Mouse (Mus musculus) bone marrow, adult 2 months (tissue): ENCODE results near the gene Naip2. TPM values are rescaled to one million over a fixed set of nuclear protein-coding genes. Genes with fewer than 3 reads are reported as not detected.
"Not testable (repeated sequence)": the region's sequence is repeated elsewhere in the genome, so short reads cannot be mapped to it uniquely, and the experiment has no call there.

ENCODE experiments used
- H3K27ac ChIP-seq: fragments of 200-500 bp; 2 replicates; pipeline ENCODE4 v1.5.1; 2012; ENCODE audit warnings: low read depth, mild to moderate bottlenecking, control low read depth, inconsistent platforms, low read length; ENCODE audit not compliant: control insufficient read depth, poor library complexity, insufficient read depth
- H3K4me1 ChIP-seq: fragments of 200-500 bp; 2 replicates; pipeline ENCODE4 v1.6.1; 2011; ENCODE audit warnings: low read length; ENCODE audit not compliant: control insufficient read depth, insufficient read depth
- H3K4me3 ChIP-seq: fragments of 200-500 bp; replicated peaks from 2 replicates; pipeline ENCODE3; 2011; ENCODE audit warnings: mild to moderate bottlenecking, low read depth, low read length, control low read depth; ENCODE audit not compliant: control insufficient read depth
- CTCF ChIP-seq: fragments of 200-500 bp; IDR thresholded peaks from 2 replicates; pipeline ENCODE4 v1.5.1; 2011; ENCODE audit warnings: low read length, control low read depth; ENCODE audit not compliant: control insufficient read depth, insufficient read depth
- POLR2A ChIP-seq: fragments of 200-500 bp; IDR thresholded peaks from 2 replicates; pipeline ENCODE4 v1.6.1; 2011; ENCODE audit warnings: low read depth, mild to moderate bottlenecking, control low read depth, low read length, borderline replicate concordance; ENCODE audit not compliant: control insufficient read depth
- WGBS: fragments of 180-500 bp; shearing (Covaris S2); methylation state at CpG from one replicate; pipeline ENCODE4 v1.1.7; 2018; 5-methylcytosine and 5-hydroxymethylcytosine counted together
- polyA plus RNA-seq: library from polyadenylated mRNA; stranded (reverse); fragments of >200 nt; gene quantifications from 2 replicates; pipeline ENCODE4 v1.2.4, GENCODE M21; 2011; ENCODE audit warnings: low replicate concordance; ENCODE audit not compliant: missing spikeins, insufficient read depth, insufficient read length

Naip2 gene
- polyA plus RNA-seq = 1.3 and 7.9 TPM in 2 replicates

DNA sequence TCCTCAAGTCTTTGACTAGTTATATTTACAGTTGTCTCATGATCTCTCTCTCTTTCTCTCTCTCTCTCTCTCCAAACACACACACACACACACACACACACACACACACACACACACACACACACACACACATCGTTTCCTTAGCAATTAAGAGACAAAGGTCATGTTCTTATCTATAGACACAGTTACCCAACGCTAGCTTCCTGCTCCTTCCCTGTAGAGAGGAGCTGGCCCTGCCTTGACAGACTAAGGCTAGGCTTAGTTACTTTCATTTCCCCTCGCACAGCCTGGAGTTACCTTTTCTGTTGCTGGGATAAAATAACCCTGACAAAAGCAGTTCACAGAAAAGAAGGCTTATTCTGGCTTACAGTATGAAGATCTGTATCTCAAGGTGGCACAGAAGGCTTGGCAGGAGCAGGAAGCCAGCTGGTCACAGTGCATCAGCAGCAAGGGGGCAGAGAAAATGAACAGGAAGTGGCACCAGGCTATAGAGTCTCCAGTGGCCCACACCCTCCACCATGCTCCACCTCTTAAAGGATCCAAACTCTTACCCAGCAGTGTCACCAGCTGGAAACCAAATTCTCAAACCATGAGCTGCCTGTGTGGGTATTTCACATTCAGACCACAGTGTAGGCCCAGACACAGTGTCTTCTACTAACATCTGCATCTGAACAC is at the start of gene Naip2:
Naip2 (minus strand) TSS at position 434 of the 675 bp plus-strand sequence.
- 4% methylated on average over 3 of the region's 3 CpGs for WGBS
- not testable (repeated sequence) for H3K4me1 ChIP-seq
- H3K4me3 ChIP-seq = peak within 1 kb of the TSS; percentile 68
- peak within 1 kb of the TSS; percentile 52; the same call in 1 of the 2 replicates for H3K27ac ChIP-seq

DNA sequence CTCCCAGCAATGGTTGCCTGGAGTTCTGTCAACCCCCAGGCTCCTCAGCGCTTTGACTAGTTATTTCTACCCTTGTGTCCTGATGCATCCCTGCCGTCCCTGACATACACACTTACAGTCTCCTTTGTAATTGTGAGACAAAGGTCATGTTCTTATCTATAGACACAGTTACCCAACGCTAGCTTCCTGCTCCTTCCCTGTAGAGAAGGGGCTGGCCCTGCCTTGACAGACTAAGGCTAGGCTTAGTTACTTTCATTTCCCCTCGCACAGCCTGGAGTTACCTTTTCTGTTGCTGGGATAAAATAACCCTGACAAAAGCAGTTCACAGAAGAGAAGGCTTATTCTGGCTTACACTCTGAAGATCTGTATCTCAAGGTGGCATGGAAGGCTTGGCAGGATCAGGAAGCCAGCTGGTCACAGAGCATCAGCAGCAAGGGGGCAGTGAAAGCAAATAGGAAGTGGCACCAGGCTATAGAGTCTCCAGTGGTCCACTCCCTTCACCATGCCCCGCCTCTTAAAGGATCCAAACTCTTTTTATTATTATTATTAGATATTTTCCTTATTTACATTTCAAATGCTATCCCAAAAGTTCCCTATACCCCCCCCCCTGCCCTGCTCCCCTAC is 45.1 kb upstream of the Naip2 start:
- Histone ChIP-seq H3K27ac (peak overlapping the region; percentile 65), H3K4me3 (peak overlapping the region; percentile 56)
- WGBS = 15% methylated on average over 5 of the region's 5 CpGs
- TF ChIP-seq CTCF = peak; percentile 12; the same call in 1 of the 2 replicates
- not testable (repeated sequence) for H3K4me1 ChIP-seq

DNA sequence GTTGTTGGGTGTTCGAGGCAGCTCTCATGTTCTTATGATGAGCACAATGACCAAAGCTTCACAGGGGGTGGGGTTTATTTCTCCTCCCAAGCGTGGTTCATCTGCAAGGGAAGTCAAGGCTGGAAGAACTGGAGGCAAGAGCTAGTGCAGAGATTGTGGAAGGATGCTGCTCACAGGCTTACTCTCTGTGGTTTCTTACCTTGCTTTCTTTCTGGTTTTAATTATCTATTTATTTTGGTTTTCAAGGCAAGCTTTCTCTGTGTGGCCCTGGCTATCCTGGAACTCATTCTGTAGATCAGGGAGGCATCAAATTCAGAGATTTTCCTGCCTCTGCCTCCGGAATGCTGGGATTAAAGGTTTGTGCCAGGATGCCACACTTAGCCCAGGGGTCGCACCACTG is 44.3 kb upstream of the Naip2 start, which contains the start of gene Naip5:
Naip5 (minus strand) TSS at position 101 of the 400 bp plus-strand sequence.
- peak within 1 kb of the TSS; percentile 56 for H3K4me3 ChIP-seq
- 79% methylated on average over 4 of the region's 4 CpGs for WGBS
- not testable (repeated sequence) for H3K4me1 ChIP-seq
- peak within 1 kb of the TSS; percentile 65 for H3K27ac ChIP-seq

DNA sequence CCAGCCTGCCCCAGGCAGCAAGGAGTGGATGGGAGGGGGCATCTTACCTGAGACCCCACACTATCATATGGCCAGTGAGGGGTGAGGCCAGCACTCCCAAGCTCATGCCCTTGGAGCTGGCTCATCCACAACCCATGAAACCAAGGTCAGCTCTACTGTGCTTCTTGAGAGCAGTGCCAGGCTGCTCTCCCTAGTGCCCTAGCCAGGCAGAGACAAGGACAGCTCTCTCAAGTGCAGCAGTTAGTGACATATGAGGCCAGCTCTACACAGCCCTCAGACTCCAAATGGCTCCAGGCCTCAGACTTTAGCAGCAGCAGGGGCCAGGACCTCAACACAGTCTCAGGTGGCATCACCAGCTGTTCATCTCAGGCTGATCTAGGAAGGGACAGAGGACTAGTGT is 41.8 kb upstream of the Naip2 start:
- H3K4me3 ChIP-seq = no peak overlapping the region
- no peak overlapping the region for H3K27ac ChIP-seq
- no peak for TF ChIP-seq POLR2A
- H3K4me1 ChIP-seq = no peaks in the 10 kb centered on the region; the same call in 1 of the 2 replicates

DNA sequence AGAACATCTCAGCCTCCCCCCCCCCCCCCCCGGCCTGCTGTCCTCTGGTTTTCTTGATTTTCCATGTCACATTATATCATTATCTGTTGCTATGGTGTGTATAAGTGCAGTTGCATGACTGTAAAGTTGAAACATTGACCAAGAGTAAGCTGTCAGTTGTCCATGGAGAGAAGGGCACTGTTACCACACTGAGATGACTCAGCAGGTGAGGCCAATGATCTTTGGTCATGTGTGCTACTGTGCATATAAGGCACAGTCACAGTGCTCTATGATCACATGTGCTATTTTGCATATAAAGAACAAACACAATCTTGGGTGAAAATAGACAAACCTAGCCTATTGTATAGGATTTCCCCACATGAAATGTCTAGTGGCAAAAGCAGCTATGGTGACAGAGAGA is 11.8 kb upstream of the Naip2 start:
- H3K4me3 ChIP-seq, H3K27ac ChIP-seq, H3K4me1 ChIP-seq: not testable (repeated sequence)
- 69% methylated on average over 1 of the region's 1 CpGs for WGBS

DNA sequence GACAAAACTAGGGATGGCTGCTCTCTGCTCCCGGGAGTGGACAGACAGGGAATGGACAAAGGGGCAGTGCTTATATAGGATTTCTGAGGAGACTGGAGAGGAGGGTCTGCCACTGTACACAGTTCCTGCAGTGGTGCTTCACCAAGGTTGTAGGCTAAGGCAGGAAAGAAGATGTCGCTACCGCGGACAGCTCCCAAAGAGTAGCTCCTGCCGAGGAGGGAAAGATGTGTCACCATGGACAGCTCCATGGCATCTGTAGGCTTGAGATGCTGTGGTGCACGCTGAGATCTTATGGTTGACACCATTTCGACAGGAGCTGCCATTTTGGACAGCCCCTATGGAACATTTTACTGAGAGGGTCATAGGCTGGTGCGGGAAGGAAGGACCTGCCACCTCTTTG is 8.6 kb upstream of the Naip2 start:
- TF ChIP-seq CTCF (no peak), POLR2A (no peak)

DNA sequence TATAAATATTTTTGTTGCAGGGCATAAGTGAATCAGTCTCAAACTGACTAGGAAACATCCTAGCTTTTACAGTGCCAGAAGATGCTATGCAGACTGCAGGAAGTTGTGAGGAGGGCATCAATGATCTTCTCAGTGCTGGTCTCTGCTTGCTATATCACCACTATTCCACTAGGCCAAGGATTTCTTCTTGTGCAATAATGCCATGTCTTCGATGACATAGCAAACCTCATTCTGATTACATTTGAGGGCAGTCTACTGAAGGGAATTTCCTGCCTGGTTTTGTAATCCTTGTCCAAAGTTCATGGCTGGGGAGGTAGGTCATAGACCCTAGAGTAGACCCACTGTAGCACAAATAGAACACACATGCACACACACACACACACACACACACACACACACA is 1.4 kb upstream of the Naip2 start:
- no peak overlapping the region for H3K27ac ChIP-seq
- no peak overlapping the region for H3K4me3 ChIP-seq
- H3K4me1 ChIP-seq = no peaks in the 10 kb centered on the region; the same call in 1 of the 2 replicates
- WGBS = 31% methylated on average over 1 of the region's 1 CpGs
- no peak for TF ChIP-seq CTCF
- no peak for TF ChIP-seq POLR2A

More for the DNA sequence above, 8.6 kb upstream of the Naip2 start:
- Histone ChIP-seq H3K4me3 (no peak overlapping the region), H3K4me1 (no peaks in the 10 kb centered on the region), H3K27ac (no peak overlapping the region)
- 29% methylated on average over 8 of the region's 8 CpGs for WGBS

DNA sequence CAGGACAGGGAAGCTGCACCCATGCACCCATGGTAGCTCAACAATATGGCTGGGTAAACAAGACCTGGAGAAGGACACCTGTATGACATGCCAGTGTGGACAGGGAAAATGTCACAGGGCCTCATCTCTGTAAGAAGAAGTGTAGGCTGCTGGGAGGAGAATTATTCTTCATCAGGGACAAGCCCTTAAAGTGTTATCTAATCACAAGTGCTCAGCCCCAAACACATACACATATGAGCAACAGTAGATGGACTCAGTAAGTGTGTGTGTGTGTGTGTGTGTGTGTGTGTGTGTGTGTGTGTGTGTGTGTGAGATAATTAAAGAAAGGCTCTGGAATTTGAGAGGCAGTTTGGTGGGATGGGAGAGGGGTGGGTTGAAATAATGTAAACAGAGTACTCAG is 1.1 kb downstream of the Naip2 start:
- Histone ChIP-seq H3K4me3 (peak overlapping the region; percentile 24), H3K27ac (no peak overlapping the region)

DNA sequence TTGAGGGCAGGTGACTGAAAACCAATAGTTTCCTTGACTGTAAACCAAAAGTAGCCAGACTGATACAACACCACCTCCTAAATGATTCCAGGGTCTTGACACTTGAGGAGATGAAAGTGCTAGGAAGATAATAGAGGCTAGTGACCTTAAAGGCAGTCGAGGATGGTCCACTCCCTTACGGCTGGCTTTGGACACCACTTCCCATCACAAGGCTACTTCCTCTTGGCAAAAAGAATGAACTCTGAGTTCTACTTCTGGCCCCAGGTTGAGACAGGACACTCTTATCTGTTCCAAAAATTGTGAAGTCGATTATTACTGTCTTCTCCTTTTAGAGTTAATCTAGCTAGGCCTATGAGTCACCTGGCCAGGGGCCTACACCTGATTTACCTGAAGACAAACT is 6.5 kb downstream of the Naip2 start:
- WGBS = 40% methylated on average over 3 of the region's 3 CpGs
- Histone ChIP-seq H3K4me1 (peaks cover 1% of the 10 kb centered on the region), H3K27ac (no peak overlapping the region), H3K4me3 (no peak overlapping the region)
- TF ChIP-seq POLR2A (no peak), CTCF (no peak)

More for the DNA sequence above, 1.1 kb downstream of the Naip2 start:
- TF ChIP-seq CTCF (no peak), POLR2A (no peak)
- peaks cover 1% of the 10 kb centered on the region for H3K4me1 ChIP-seq

DNA sequence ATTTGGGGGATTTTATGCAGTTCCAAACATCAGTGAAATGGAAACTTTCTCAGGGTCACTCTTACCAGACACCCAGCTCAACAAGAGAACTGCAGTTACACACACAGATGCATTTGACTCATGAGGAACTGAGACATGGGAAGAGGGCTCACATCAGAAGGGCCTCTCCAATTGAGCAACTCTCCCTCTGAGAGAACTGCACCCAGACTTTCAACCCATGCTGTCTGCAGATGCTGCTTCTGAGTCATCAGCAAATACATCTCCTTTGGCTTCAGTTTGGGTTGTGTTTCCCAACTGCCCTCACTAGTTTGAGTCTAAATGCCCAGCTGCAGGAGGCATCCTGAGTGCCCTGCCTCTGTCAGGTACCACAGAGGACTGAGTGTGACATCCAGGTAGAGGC is 18.8 kb downstream of the Naip2 start:
- H3K4me3 ChIP-seq, H3K4me1 ChIP-seq: not testable (repeated sequence)
- peak overlapping the region; percentile 79; the same call in 1 of the 2 replicates for H3K27ac ChIP-seq

DNA sequence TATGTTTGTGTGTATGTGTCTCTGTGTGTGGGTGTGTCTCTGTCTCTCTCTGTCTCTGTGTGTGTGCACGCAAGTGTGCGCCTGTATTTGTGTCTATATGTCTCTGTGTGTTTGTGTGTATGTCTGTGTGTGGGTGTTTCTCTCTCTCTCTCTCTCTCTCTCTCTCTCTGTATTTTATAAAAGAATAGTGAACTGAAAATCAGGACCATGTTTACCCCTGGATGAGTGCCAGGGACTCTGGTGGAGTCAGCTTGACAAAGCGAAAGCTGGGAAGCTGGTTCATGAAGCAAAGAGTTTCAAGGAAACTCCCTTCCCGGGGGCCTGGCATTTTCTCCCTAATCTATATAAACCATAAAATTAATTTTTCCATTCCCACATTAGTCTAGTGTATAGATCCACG is 27.5 kb downstream of the Naip2 start:
- not testable (repeated sequence) for H3K27ac ChIP-seq, H3K4me1 ChIP-seq, H3K4me3 ChIP-seq
- 87% methylated on average over 4 of the region's 5 CpGs for WGBS

DNA sequence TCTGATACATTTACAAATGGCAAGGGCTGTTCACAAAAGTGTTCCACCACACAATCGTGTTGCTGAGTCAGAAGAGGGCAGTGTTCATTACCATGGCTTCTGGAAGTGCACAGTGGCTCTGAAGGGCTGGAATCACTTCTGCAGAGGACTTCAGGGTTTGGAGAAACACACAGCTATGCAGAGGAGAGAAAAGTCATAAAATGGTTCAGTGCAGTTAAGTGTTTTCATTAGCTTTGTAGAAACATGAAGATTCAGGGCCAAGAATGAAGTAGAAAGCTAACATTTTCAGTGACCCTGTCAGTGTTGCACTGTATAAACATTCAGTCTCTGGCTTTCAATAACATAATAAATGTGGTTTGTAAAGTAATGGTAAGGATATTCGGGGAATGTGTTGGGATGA is 35.5 kb downstream of the Naip2 start:
- H3K27ac ChIP-seq, H3K4me3 ChIP-seq, H3K4me1 ChIP-seq: not testable (repeated sequence)
- WGBS = 67% methylated on average over 2 of the region's 2 CpGs

DNA sequence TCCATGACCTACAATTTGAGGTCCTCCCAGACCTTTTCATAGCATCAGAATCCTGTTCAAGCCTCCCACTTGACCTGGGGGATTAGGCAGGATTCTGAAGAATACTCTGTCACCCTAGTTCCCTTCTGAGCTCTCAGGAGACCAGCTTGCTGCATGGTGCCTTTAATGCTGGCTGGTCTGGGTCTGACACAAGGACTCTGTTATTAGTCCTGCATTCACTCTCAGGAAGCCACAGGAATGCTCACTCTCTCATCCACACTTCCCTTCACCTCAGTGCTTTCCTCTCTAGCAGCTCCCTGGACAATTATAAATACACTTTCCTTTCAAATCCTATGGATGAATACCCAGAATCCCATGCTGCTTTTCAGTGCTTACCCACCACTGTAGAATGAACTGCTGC is 39.4 kb downstream of the Naip2 start:
- not testable (repeated sequence) for H3K27ac ChIP-seq, H3K4me3 ChIP-seq, H3K4me1 ChIP-seq
